In genomic region chr5:127234715-127235114, GRCm38 (mm10) we compare ENCODE assay signal across 9 mouse cellular contexts. TPM values are rescaled to one million over a fixed set of nuclear protein-coding genes. Genes with fewer than 3 reads are reported as not detected.
DNase-seq lines count a peak whose midpoint lies in the region; ATAC-seq and TF ChIP-seq lines count a peak whose summit lies in the region.
"Had no signal": no experiment of that assay in that cellular context is flagged by ENCODE, and none has a peak within 500 bp of the region (broad histone marks: within the 10 kb centered on the region; RNA-seq: fewer than 3 reads in every experiment).

No protein-coding gene starts in this region.

- ATAC-seq in lung, embryonic 14.5 days (ENCODE audit: insufficient read depth), result no peak
- no peak for ATAC-seq in lung, postnatal 0 days
- ATAC-seq in forebrain, embryonic 11.5 days (replicated peaks; ENCODE audit: low FRiP score), result peak; percentile 78
- peak; percentile 7; the same call in 1 of the 2 replicates for ATAC-seq in limb, embryonic 14.5 days (ENCODE audit: low FRiP score, low read depth)

- no peak overlapping the region for H3K27ac ChIP-seq in lung, embryonic 14.5 days (ENCODE audit: low read depth)
- no peak overlapping the region for H3K27ac ChIP-seq in lung, postnatal 0 days (ENCODE audit: low read length)
- H3K27ac ChIP-seq in forebrain, embryonic 11.5 days (ENCODE audit: low read depth, low read length), result no peak overlapping the region
- no peak overlapping the region for H3K27ac ChIP-seq in limb, embryonic 14.5 days (replicated peaks; ENCODE audit: low read depth, low read length)
- H3K27ac ChIP-seq: intestine, embryonic 15.5 days had no signal

- 12% methylated on average over 7 of the region's 7 CpGs for WGBS in lung, embryonic 14.5 days
- WGBS in lung, postnatal 0 days, result 9% methylated on average over 7 of the region's 7 CpGs
- 1% methylated on average over 7 of the region's 7 CpGs for WGBS in forebrain, embryonic 11.5 days
- WGBS in limb, embryonic 14.5 days, result 4% methylated on average over 7 of the region's 7 CpGs

- H3K36me3 ChIP-seq in lung, embryonic 14.5 days (ENCODE audit: insufficient read depth), result no peaks in the 10 kb centered on the region
- no peaks in the 10 kb centered on the region for H3K36me3 ChIP-seq in lung, postnatal 0 days (ENCODE audit: insufficient read depth, low read length)
- no peaks in the 10 kb centered on the region for H3K36me3 ChIP-seq in forebrain, embryonic 11.5 days (ENCODE audit: control insufficient read depth, insufficient read depth, low read length)
- H3K36me3 ChIP-seq in limb, embryonic 14.5 days (ENCODE audit: control insufficient read depth, insufficient read depth, low read length), result no peaks in the 10 kb centered on the region
- H3K36me3 ChIP-seq: intestine, embryonic 15.5 days had no signal

- no peak overlapping the region for H3K4me2 ChIP-seq in lung, embryonic 14.5 days
- no peak overlapping the region for H3K4me2 ChIP-seq in lung, postnatal 0 days (replicated peaks; ENCODE audit: low read depth, low read length)
- H3K4me2 ChIP-seq in forebrain, embryonic 11.5 days (ENCODE audit: low read depth, low read length, severe bottlenecking), result peak overlapping the region; percentile 27; the same call in 1 of the 2 replicates
- H3K4me2 ChIP-seq in limb, embryonic 14.5 days (replicated peaks; ENCODE audit: low read depth, low read length, severe bottlenecking), result no peak overlapping the region
- H3K4me2 ChIP-seq: intestine, embryonic 15.5 days had no signal

- no peak overlapping the region for H3K9ac ChIP-seq in lung, embryonic 14.5 days
- no peak overlapping the region for H3K9ac ChIP-seq in lung, postnatal 0 days (replicated peaks; ENCODE audit: low read depth)
- no peak overlapping the region for H3K9ac ChIP-seq in forebrain, embryonic 11.5 days (ENCODE audit: low read length)
- no peak overlapping the region for H3K9ac ChIP-seq in limb, embryonic 14.5 days (ENCODE audit: low read depth, low read length, severe bottlenecking)
- H3K9ac ChIP-seq: intestine, embryonic 15.5 days had no signal

- no peak for TF ChIP-seq EP300 in lung, postnatal 0 days (IDR thresholded peaks at IDR 0.05)

- H3K4me3 ChIP-seq in lung, embryonic 14.5 days (ENCODE audit: low read depth, low read length), result no peak overlapping the region
- H3K4me3 ChIP-seq in lung, postnatal 0 days (ENCODE audit: low read depth, low read length), result no peak overlapping the region
- no peak overlapping the region for H3K4me3 ChIP-seq in forebrain, embryonic 11.5 days (ENCODE audit: low read depth, low read length)
- H3K4me3 ChIP-seq in limb, embryonic 14.5 days (replicated peaks; ENCODE audit: low read length), result no peak overlapping the region
- H3K4me3 ChIP-seq: intestine, embryonic 15.5 days had no signal

- H3K9me3 ChIP-seq in lung, embryonic 14.5 days (ENCODE audit: low read depth, low read length), result no peaks in the 10 kb centered on the region
- H3K9me3 ChIP-seq in lung, postnatal 0 days (ENCODE audit: low read length), result no peaks in the 10 kb centered on the region
- no peaks in the 10 kb centered on the region; the same call in 1 of the 2 replicates for H3K9me3 ChIP-seq in forebrain, embryonic 11.5 days (ENCODE audit: control insufficient read depth, low read length)
- no peaks in the 10 kb centered on the region; the same call in 1 of the 2 replicates for H3K9me3 ChIP-seq in limb, embryonic 14.5 days (ENCODE audit: control insufficient read depth, low read length)
- H3K9me3 ChIP-seq: intestine, embryonic 15.5 days had no signal

- peak; percentile 45 for TF ChIP-seq CTCF in lung, embryonic 14.5 days (IDR thresholded peaks at IDR 0.05; ENCODE audit: low read depth)
- TF ChIP-seq CTCF in lung, postnatal 0 days (IDR thresholded peaks at IDR 0.05), result no peak

- H3K4me1 ChIP-seq in lung, embryonic 14.5 days (ENCODE audit: insufficient read depth), result no peaks in the 10 kb centered on the region
- no peaks in the 10 kb centered on the region; the same call in 1 of the 2 replicates for H3K4me1 ChIP-seq in lung, postnatal 0 days (ENCODE audit: insufficient read depth, low read depth, low read length)
- peaks cover 8% of the 10 kb centered on the region; the same call in 1 of the 2 replicates for H3K4me1 ChIP-seq in forebrain, embryonic 11.5 days (replicated peaks; ENCODE audit: control insufficient read depth, insufficient read depth, low read length)
- H3K4me1 ChIP-seq in limb, embryonic 14.5 days (ENCODE audit: control insufficient read depth, insufficient read depth, low read length), result no peaks in the 10 kb centered on the region; the same call in 1 of the 2 replicates
- H3K4me1 ChIP-seq: intestine, embryonic 15.5 days had no signal

- no peaks in the 10 kb centered on the region for H3K27me3 ChIP-seq in lung, embryonic 14.5 days (ENCODE audit: insufficient read depth, low read length)
- no peaks in the 10 kb centered on the region for H3K27me3 ChIP-seq in lung, postnatal 0 days (replicated peaks; ENCODE audit: insufficient read depth, low read length)
- no peaks in the 10 kb centered on the region for H3K27me3 ChIP-seq in forebrain, embryonic 11.5 days (ENCODE audit: control insufficient read depth, insufficient read depth, low read length)
- no peaks in the 10 kb centered on the region for H3K27me3 ChIP-seq in limb, embryonic 14.5 days (ENCODE audit: control insufficient read depth, insufficient read depth, low read length)
- H3K27me3 ChIP-seq: intestine, embryonic 15.5 days had no signal

- no peak for TF ChIP-seq POLR2A in limb, embryonic 14.5 days (IDR thresholded peaks at IDR 0.05; ENCODE audit: borderline replicate concordance, extremely low read depth, insufficient read depth, insufficient read length)

- DNase-seq in lung, embryonic 14.5 days, result peak; percentile 67
- DNase-seq in lung, postnatal 0 days (ENCODE audit: low spot score), result no peak
- DNase-seq in forebrain, embryonic 11.5 days (ENCODE audit: low spot score), result peak; percentile 81
- DNase-seq in limb, embryonic 14.5 days (ENCODE audit: low spot score), result peak; percentile 59
- DNase-seq in right cerebral cortex, postnatal 4 days, result peak; percentile 65
- no peak for DNase-seq in adrenal gland, postnatal 10 days
- no peak for DNase-seq in ovary, postnatal 10 days (ENCODE audit: low spot score)
- no peak for DNase-seq in urinary bladder, postnatal 10 days (ENCODE audit: low spot score)

RNA-seq across cellular contexts. Expression of gene Tmem132c, which starts 6.9 kb away (rescaled TPM):
- 23.3 and 28.5 TPM in 2 replicates for polyA plus RNA-seq in lung, embryonic 14.5 days (2014; fragmentation: Nextera tagmentation; extraction: Ambion mirVana)
- 11.1 and 11.8 TPM in 2 replicates for polyA plus RNA-seq in lung, postnatal 0 days (2015; fragmentation: Nextera tagmentation; extraction: Ambion mirVana)
- 21.3 and 26.1 TPM in 2 replicates for polyA plus RNA-seq in forebrain, embryonic 11.5 days (2014; fragmentation: Nextera tagmentation; extraction: Ambion mirVana)
- polyA plus RNA-seq in limb, embryonic 14.5 days (2012; rRNA removed), result 27.2 and 29.4 TPM in 2 replicates
- 33.2 and 40.4 TPM in 2 replicates for polyA plus RNA-seq in limb, embryonic 14.5 days (2014; fragmentation: Nextera tagmentation; extraction: Ambion mirVana)
- 1 to 10 TPM; 1.5 to 2.3 TPM for total RNA-seq in adrenal gland, postnatal 10 days (2021)

Comparison
In these comparisons a context has a peak if more than half of its experiments do, and no peak if none do; other contexts are left out.
1. DNase-seq: peak in lung, embryonic 14.5 days (single experiment), forebrain, embryonic 11.5 days (single experiment), limb, embryonic 14.5 days (single experiment) and right cerebral cortex, postnatal 4 days (single experiment); none in lung, postnatal 0 days (single experiment), adrenal gland, postnatal 10 days (single experiment), ovary, postnatal 10 days (single experiment) and urinary bladder, postnatal 10 days (single experiment).
2. ATAC-seq: peak in forebrain, embryonic 11.5 days (single experiment) and limb, embryonic 14.5 days (single experiment); none in lung, embryonic 14.5 days (single experiment) and lung, postnatal 0 days (single experiment).